Mouse (Mus musculus): ENCODE measurements around the gene Zc3hc1. TPM values are rescaled to one million over a fixed set of nuclear protein-coding genes. Genes with fewer than 3 reads are reported as not detected.

Zc3hc1 gene
- polyA plus RNA-seq, 1 experiment from 2014 or later: 38.8 TPM

DNA sequence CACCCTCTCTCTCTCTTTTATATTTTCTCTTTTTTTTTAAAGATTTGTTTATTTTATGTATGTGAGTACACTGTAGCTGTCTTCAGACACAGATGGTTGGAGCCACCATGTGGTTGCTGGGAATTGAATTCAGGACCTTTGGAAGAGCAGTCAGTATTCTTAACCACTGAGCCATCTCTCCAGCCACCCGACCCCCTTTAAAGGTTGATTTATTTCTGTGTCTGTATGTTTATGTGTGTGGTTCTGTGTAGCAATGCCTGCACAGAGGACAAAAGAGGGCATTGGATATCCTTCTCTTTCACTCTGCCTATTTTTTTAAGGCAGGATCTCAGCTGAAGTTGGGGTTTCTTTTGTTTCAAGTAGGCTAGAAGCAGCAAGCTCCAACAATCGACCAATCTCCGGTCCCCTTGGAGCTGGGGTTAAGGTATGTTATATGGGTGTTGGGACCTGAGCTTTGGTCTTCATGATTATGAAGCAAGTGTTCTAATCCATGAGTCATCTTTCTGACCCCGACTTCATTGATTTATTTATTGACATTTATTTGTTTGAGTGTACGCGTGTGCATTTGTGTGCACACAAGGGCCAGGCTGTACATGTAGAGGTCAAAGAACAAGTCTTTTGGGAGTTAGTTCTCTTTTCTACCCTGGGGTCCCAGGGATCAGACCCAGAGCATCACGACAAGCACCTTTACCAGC, 18.7 kb upstream of the Zc3hc1 start:
- Histone ChIP-seq H3K27ac (ENCODE audit: low read length) (no peak overlapping the region), H3K4me1 (ENCODE audit: control insufficient read depth, insufficient read depth, low read length) (peaks cover 4% of the 10 kb centered on the region; the same call in 1 of the 2 replicates), H3K36me3 (ENCODE audit: control insufficient read depth, insufficient read depth, low read length) (no peaks in the 10 kb centered on the region), H3K9me3 (ENCODE audit: control insufficient read depth, low read length) (no peaks in the 10 kb centered on the region), H3K9ac (ENCODE audit: low read depth, low read length) (no peak overlapping the region), H3K4me2 (ENCODE audit: low read depth, low read length) (no peak overlapping the region), H3K27me3 (replicated peaks; ENCODE audit: control insufficient read depth, insufficient read depth, low read length) (no peaks in the 10 kb centered on the region), H3K4me3 (ENCODE audit: low read length) (no peak overlapping the region)
- 79% methylated on average over 7 of the region's 7 CpGs for WGBS
- ATAC-seq: no peak

DNA sequence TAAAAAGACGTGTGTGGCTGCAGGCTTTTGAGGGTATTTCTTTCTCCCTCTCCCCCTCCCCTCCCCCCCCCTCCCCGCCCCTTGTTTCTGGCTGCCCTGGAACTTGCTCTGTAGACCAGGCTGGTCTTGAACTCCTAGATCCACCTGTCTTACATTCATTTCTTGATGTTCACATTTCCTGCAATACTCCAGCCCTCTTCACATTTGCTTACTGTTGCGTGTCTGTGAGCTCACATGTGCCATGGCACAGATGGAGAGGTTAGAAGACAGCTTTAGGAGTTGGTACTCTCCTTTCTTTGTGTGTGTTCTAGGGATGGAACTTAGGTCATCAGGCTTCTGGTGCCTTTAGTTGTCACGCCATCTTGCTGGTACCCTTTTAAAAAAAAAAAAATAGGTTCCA, 17.4 kb upstream of the Zc3hc1 start:
- Histone ChIP-seq H3K4me3 (ENCODE audit: low read length) (no peak overlapping the region), H3K27ac (ENCODE audit: low read length) (no peak overlapping the region), H3K36me3 (ENCODE audit: control insufficient read depth, insufficient read depth, low read length) (no peaks in the 10 kb centered on the region), H3K27me3 (replicated peaks; ENCODE audit: control insufficient read depth, insufficient read depth, low read length) (no peaks in the 10 kb centered on the region), H3K9me3 (ENCODE audit: control insufficient read depth, low read length) (no peaks in the 10 kb centered on the region), H3K4me1 (ENCODE audit: control insufficient read depth, insufficient read depth, low read length) (peaks cover 4% of the 10 kb centered on the region; the same call in 1 of the 2 replicates), H3K4me2 (ENCODE audit: low read depth, low read length) (no peak overlapping the region), H3K9ac (ENCODE audit: low read depth, low read length) (no peak overlapping the region)
- WGBS: 90% methylated on average over 4 of the region's 4 CpGs
- ATAC-seq: no peak

DNA sequence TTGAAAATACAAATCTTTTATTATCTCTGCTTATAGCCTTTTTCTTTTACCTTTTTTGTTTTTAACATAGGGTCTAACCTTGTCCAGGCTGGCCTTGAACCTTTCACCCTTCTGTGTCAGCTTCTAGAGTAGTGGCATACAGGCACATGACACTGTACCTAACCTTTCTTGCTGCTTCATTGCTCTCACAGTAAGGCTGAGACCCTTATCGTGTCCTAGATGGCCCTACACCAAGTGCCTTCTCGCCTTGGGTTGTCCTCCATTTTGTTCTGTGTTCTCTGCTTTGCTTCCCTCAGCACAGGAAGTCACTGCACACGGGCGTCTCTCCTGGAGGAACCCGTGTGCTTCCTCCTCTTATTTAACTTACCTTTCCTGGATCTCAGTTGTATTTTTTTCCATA, 13.8 kb upstream of the Zc3hc1 start:
- no peaks in the 10 kb centered on the region for H3K36me3 ChIP-seq (ENCODE audit: control insufficient read depth, insufficient read depth, low read length)
- H3K9me3 ChIP-seq (ENCODE audit: control insufficient read depth, low read length): no peaks in the 10 kb centered on the region
- H3K4me3 ChIP-seq (ENCODE audit: low read length): no peak overlapping the region
- H3K27ac ChIP-seq (ENCODE audit: low read length): no peak overlapping the region
- peaks cover 4% of the 10 kb centered on the region; the same call in 1 of the 2 replicates for H3K4me1 ChIP-seq (ENCODE audit: control insufficient read depth, insufficient read depth, low read length)
- ATAC-seq: no peak
- WGBS: 82% methylated on average over 5 of the region's 5 CpGs
- H3K9ac ChIP-seq (ENCODE audit: low read depth, low read length): no peak overlapping the region
- H3K4me2 ChIP-seq (ENCODE audit: low read depth, low read length): no peak overlapping the region
- no peaks in the 10 kb centered on the region for H3K27me3 ChIP-seq (replicated peaks; ENCODE audit: control insufficient read depth, insufficient read depth, low read length)

DNA sequence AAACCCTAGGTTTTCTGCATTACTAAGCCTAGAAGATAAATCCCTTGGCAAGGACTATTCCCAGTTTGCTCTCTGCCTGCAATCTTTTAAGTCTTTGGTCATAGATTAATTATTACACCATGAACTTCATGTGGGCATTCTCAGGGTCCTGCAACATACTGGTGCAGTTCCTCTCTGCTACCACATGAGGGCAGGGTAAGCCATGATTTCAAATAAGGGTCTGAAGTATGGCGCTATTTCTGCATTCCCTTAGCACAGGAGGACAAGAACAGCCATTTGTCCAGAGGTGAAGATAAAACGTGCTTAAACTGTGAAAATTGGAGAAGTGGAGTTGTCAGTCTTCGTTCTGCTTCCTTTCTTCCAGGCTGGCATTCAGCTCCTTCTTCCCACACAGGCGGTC, 12.6 kb upstream of the Zc3hc1 start:
- H3K36me3 ChIP-seq (ENCODE audit: control insufficient read depth, insufficient read depth, low read length): no peaks in the 10 kb centered on the region
- WGBS: 21% methylated on average over 4 of the region's 4 CpGs
- no peak overlapping the region for H3K27ac ChIP-seq (ENCODE audit: low read length)
- H3K9ac ChIP-seq (ENCODE audit: low read depth, low read length): peak overlapping the region; percentile 48; the same call in 1 of the 2 replicates
- peak overlapping the region; percentile 47 for H3K4me2 ChIP-seq (ENCODE audit: low read depth, low read length)
- peaks cover 6% of the 10 kb centered on the region; the same call in 1 of the 2 replicates for H3K4me1 ChIP-seq (ENCODE audit: control insufficient read depth, insufficient read depth, low read length)
- H3K27me3 ChIP-seq (replicated peaks; ENCODE audit: control insufficient read depth, insufficient read depth, low read length): no peaks in the 10 kb centered on the region
- no peak overlapping the region; the same call in 1 of the 2 replicates for H3K4me3 ChIP-seq (ENCODE audit: low read length)
- no peaks in the 10 kb centered on the region for H3K9me3 ChIP-seq (ENCODE audit: control insufficient read depth, low read length)
- peak; percentile 11; the same call in 1 of the 2 replicates for ATAC-seq

DNA sequence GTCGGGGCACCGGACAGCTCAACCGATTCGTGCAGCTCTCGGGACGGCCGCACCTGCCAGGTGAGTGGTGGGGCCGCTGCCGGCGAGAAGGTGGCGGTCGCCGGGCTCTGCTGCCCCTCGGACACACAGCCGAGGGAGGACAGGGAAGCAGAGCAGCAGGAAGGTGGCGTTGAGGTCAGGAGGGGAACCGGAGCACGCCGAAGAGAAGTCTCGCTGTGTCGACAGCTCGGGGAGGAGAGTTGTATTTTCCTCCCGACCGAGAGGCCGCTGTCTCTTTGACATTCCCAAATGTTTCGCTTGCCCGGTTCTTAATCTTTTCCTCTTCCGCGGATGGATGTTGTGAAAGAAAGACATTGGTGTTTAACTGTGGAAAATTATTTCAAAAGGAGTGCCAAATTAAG, 11.3 kb upstream of the Zc3hc1 start:
- no peaks in the 10 kb centered on the region for H3K27me3 ChIP-seq (replicated peaks; ENCODE audit: control insufficient read depth, insufficient read depth, low read length)
- H3K27ac ChIP-seq (ENCODE audit: low read length): peak overlapping the region; percentile 90
- peak overlapping the region; percentile 92 for H3K9ac ChIP-seq (ENCODE audit: low read depth, low read length)
- WGBS: under 1% methylated on average over 29 of the region's 29 CpGs
- peak overlapping the region; percentile 62 for H3K4me2 ChIP-seq (ENCODE audit: low read depth, low read length)
- peaks cover 6% of the 10 kb centered on the region; the same call in 1 of the 2 replicates for H3K4me1 ChIP-seq (ENCODE audit: control insufficient read depth, insufficient read depth, low read length)
- peak overlapping the region; percentile 99 for H3K4me3 ChIP-seq (ENCODE audit: low read length)
- ATAC-seq: peak; percentile 47
- H3K36me3 ChIP-seq (ENCODE audit: control insufficient read depth, insufficient read depth, low read length): no peaks in the 10 kb centered on the region
- H3K9me3 ChIP-seq (ENCODE audit: control insufficient read depth, low read length): no peaks in the 10 kb centered on the region

DNA sequence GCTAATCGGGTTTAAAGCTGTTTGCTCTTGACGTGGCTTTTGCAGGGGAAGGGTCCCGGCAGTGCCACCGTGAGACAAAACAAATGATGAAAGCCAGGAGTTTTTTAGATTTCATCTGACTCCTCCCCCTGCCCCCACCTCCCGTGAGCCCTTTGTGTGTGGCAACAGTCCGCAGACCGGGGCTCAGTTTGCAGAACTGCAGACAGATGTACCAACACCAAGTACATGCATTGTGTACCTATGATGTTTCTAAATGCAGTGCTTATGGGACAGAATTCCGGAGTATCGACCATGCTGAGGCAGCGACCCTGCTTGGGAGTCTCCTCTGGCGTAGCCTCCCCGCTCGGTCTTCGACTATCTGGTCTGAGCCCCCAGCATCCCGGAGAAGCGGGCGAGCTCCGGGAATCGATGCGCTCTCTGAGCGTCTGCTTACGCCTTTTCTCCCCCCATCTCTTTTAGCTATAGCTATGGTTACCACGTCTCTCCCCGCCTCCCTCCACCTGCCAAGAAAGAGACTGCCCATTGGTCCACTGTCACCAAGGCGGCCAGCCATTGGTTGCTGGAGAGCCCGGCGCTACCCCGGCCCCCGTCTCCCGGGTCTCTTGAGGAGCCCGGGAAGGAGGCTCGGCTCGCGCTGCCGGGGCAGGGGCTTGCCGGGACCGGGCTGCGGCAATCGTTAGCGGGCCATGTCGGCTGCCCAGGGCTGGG, 10.6 kb upstream of the Zc3hc1 start, which contains the start of gene Klhdc10:
Gene Klhdc10, plus strand, starts transcription at position 561 of the 708 bp plus-strand sequence.
- H3K4me1 ChIP-seq (ENCODE audit: control insufficient read depth, insufficient read depth, low read length): peaks cover 3% of the 10 kb centered on the region; the same call in 1 of the 2 replicates
- peak; percentile 100 for ATAC-seq
- H3K36me3 ChIP-seq (ENCODE audit: control insufficient read depth, insufficient read depth, low read length): no peaks in the 10 kb centered on the region
- H3K9ac ChIP-seq (ENCODE audit: low read depth, low read length): peak within 1 kb of the TSS; percentile 92
- peak within 1 kb of the TSS; percentile 62 for H3K4me2 ChIP-seq (ENCODE audit: low read depth, low read length)
- WGBS: under 1% methylated on average over 40 of the region's 41 CpGs
- H3K27ac ChIP-seq (ENCODE audit: low read length): peak within 1 kb of the TSS; percentile 96
- H3K9me3 ChIP-seq (ENCODE audit: control insufficient read depth, low read length): no peaks in the 10 kb centered on the region
- no peaks in the 10 kb centered on the region for H3K27me3 ChIP-seq (replicated peaks; ENCODE audit: control insufficient read depth, insufficient read depth, low read length)
- H3K4me3 ChIP-seq (ENCODE audit: low read length): peak within 1 kb of the TSS; percentile 99

DNA sequence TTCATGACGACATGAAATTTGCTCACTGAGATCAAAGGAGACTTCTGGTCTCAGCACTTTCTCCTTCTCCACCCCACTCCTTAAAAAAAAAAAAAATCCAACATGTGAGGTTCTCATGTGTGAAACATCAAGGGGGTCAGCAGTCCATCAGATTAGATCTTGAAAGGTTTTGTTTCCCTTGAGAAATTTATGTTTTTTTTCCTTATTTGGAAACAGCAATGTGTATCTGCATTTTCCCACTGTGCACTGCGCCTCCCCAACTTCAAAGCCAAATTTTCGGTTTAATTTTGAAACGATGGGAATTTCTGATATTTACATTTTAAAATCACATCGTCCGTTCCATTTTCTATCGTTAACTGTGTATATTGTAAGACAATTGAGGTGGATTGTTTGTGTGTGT, 9.9 kb upstream of the Zc3hc1 start:
- no peaks in the 10 kb centered on the region for H3K36me3 ChIP-seq (ENCODE audit: control insufficient read depth, insufficient read depth, low read length)
- H3K4me3 ChIP-seq (ENCODE audit: low read length): peak overlapping the region; percentile 99
- H3K9me3 ChIP-seq (ENCODE audit: control insufficient read depth, low read length): no peaks in the 10 kb centered on the region
- no peaks in the 10 kb centered on the region for H3K27me3 ChIP-seq (replicated peaks; ENCODE audit: control insufficient read depth, insufficient read depth, low read length)
- H3K9ac ChIP-seq (ENCODE audit: low read depth, low read length): peak overlapping the region; percentile 77
- WGBS: 4% methylated on average over 7 of the region's 7 CpGs
- H3K4me2 ChIP-seq (ENCODE audit: low read depth, low read length): peak overlapping the region; percentile 45
- no peak for ATAC-seq
- H3K27ac ChIP-seq (ENCODE audit: low read length): peak overlapping the region; percentile 96; the same call in 1 of the 2 replicates
- H3K4me1 ChIP-seq (ENCODE audit: control insufficient read depth, insufficient read depth, low read length): peaks cover 3% of the 10 kb centered on the region; the same call in 1 of the 2 replicates

DNA sequence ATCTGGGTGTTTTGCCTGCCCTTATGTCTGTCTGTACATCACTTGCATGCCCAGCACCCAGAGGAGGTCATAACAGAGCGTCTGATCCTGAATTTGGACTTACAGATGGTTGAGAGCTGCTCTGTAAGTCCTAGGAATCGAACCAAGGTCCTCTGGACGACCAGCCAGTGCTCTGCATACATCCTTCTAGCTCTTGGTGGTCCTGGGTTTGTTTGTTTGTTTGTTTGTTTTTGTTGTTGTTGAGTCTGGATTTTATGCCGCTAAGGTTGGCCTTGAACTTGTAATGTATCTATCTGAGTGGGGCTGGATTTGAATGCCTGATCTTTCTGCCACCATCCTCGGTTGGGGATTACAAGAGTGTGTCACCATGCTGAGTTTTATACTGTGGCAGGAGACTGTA, 9.3 kb upstream of the Zc3hc1 start:
- Histone ChIP-seq H3K4me3 (ENCODE audit: low read length) (no peak overlapping the region), H3K9me3 (ENCODE audit: control insufficient read depth, low read length) (no peaks in the 10 kb centered on the region), H3K27ac (ENCODE audit: low read length) (no peak overlapping the region), H3K36me3 (ENCODE audit: control insufficient read depth, insufficient read depth, low read length) (no peaks in the 10 kb centered on the region), H3K27me3 (replicated peaks; ENCODE audit: control insufficient read depth, insufficient read depth, low read length) (no peaks in the 10 kb centered on the region), H3K4me2 (ENCODE audit: low read depth, low read length) (no peak overlapping the region), H3K4me1 (ENCODE audit: control insufficient read depth, insufficient read depth, low read length) (peaks cover 3% of the 10 kb centered on the region; the same call in 1 of the 2 replicates), H3K9ac (ENCODE audit: low read depth, low read length) (no peak overlapping the region)
- ATAC-seq: no peak
- 79% methylated on average over 5 of the region's 5 CpGs for WGBS

DNA sequence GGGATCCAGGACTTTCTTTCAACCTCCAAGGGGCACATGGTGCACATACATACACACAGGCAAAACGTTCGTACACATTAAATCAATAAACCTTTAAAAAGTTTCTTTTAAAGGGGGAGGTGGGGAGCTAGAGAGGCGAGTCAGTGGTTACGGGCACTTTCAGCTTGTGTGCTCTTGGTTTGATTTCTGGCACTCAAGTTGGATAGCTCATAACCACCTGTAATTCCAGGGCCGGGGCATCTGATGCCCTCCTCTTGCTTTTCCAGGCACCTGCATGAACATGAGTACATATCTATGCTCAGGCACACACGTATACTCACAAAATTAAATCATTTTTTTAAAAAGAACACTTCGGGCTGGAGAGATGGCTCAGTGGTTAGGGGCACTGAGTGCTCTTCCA, 1.2 kb upstream of the Zc3hc1 start:
- H3K9me3 ChIP-seq (ENCODE audit: control insufficient read depth, low read length): no peaks in the 10 kb centered on the region
- H3K27me3 ChIP-seq (replicated peaks; ENCODE audit: control insufficient read depth, insufficient read depth, low read length): no peaks in the 10 kb centered on the region
- WGBS: 88% methylated on average over 7 of the region's 7 CpGs
- no peak overlapping the region for H3K27ac ChIP-seq (ENCODE audit: low read length)
- no peaks in the 10 kb centered on the region for H3K4me1 ChIP-seq (ENCODE audit: control insufficient read depth, insufficient read depth, low read length)
- H3K9ac ChIP-seq (ENCODE audit: low read depth, low read length): no peak overlapping the region
- H3K4me2 ChIP-seq (ENCODE audit: low read depth, low read length): no peak overlapping the region
- H3K36me3 ChIP-seq (ENCODE audit: control insufficient read depth, insufficient read depth, low read length): no peaks in the 10 kb centered on the region
- ATAC-seq: no peak
- H3K4me3 ChIP-seq (ENCODE audit: low read length): no peak overlapping the region

Measured in intestine, embryonic 16.5 days (tissue).